Mouse (Mus musculus) cortical plate, adult 2 months (tissue): ENCODE measurements around the gene Cgnl1.

Source experiments
- CTCF ChIP-seq: fragments of 200-500 bp; IDR thresholded peaks from 2 replicates; pipeline ENCODE4 v1.5.1; 2011; ENCODE audit warnings: mild to moderate bottlenecking, control low read depth, low read length; ENCODE audit not compliant: insufficient read depth; ENCODE audit errors: extremely low read depth
- POLR2A ChIP-seq: fragments of 200-500 bp; IDR thresholded peaks from 2 replicates; pipeline ENCODE4 v1.6.1; 2011; ENCODE audit warnings: mild to moderate bottlenecking, low read length, control low read depth; ENCODE audit not compliant: insufficient read depth; ENCODE audit errors: extremely low read depth

DNA sequence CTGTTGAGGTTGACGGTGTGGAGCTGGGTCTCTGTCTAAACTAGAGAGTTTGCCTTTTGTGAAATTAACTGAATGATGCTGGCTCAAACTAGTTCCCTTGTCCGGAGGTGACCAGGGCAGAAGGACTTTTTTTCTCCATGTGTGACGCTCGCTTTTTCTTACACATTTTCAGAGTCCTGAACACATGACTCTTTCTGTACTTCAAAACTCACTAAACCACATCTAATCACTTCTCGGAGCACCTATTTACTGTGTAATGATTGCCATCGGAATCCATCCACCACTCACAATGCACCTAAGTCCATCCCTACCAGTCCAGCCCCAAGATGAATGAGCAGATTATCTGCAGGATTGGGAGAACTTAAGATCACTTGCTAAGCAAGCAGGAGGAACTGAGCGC is 79.2 kb downstream of the Cgnl1 start:
- TF ChIP-seq POLR2A (no peak), CTCF (no peak)
